Mouse (Mus musculus) heart, embryonic 12.5 days (tissue): ENCODE data around the gene Nrn1l. TPM values are rescaled to one million over a fixed set of nuclear protein-coding genes. Genes with fewer than 3 reads are reported as not detected.

Experiments
- ATAC-seq: fragments of 200-750 bp; cut with Nextera tagmentation; 2 replicates; pipeline ENCODE4 v1.8.0; 2017; ENCODE audit warnings: moderate TSS enrichment, moderate library complexity; ENCODE audit not compliant: insufficient number of reproducible peaks, low FRiP score
- H3K27ac ChIP-seq: fragments of 300-500 bp; sonication (generic); 2 replicates; pipeline ENCODE4 v1.5.1; 2016; ENCODE audit warnings: mild to moderate bottlenecking, moderate library complexity; ENCODE audit not compliant: poor library complexity, severe bottlenecking
- H3K27me3 ChIP-seq: fragments of 300-500 bp; sonication (generic); replicated peaks from 2 replicates; pipeline ENCODE4 v1.6.1; 2016; ENCODE audit warnings: mild to moderate bottlenecking, moderate library complexity
- H3K36me3 ChIP-seq: fragments of 300-500 bp; sonication (generic); 2 replicates; pipeline ENCODE4 v1.6.1; 2016; ENCODE audit warnings: mild to moderate bottlenecking, moderate library complexity
- H3K4me1 ChIP-seq: fragments of 300-500 bp; sonication (generic); replicated peaks from 2 replicates; pipeline ENCODE4 v1.6.1; 2016; ENCODE audit warnings: mild to moderate bottlenecking
- H3K4me2 ChIP-seq: fragments of 300-500 bp; sonication (generic); 2 replicates; pipeline ENCODE4 v1.6.1; 2016; ENCODE audit warnings: mild to moderate bottlenecking, moderate library complexity
- H3K4me3 ChIP-seq: fragments of 300-500 bp; sonication (generic); 2 replicates; pipeline ENCODE4 v1.5.1; 2016; ENCODE audit warnings: mild to moderate bottlenecking
- H3K9ac ChIP-seq: fragments of 300-500 bp; sonication (generic); 2 replicates; pipeline ENCODE4 v1.6.1; 2016; ENCODE audit warnings: mild to moderate bottlenecking, moderate library complexity
- H3K9me3 ChIP-seq: fragments of 300-500 bp; sonication (generic); replicated peaks from 2 replicates; pipeline ENCODE4 v1.6.1; 2016; ENCODE audit warnings: mild to moderate bottlenecking, moderate library complexity
- WGBS: fragments of 180-500 bp; shearing (Covaris S2); methylation state at CpG from one replicate; pipeline ENCODE4 v1.1.7; 2016; 5-methylcytosine and 5-hydroxymethylcytosine counted together
- polyA plus RNA-seq: library from polyadenylated mRNA; unstranded; fragments of >200 nt; fragmentation: Nextera tagmentation; extraction: Ambion mirVana; gene quantifications from 2 replicates; pipeline ENCODE4 v1.2.1, GENCODE M21; 2016

Gene Nrn1l
- polyA plus RNA-seq, 1 experiment from 2014 or later, result 0.31 TPM

DNA sequence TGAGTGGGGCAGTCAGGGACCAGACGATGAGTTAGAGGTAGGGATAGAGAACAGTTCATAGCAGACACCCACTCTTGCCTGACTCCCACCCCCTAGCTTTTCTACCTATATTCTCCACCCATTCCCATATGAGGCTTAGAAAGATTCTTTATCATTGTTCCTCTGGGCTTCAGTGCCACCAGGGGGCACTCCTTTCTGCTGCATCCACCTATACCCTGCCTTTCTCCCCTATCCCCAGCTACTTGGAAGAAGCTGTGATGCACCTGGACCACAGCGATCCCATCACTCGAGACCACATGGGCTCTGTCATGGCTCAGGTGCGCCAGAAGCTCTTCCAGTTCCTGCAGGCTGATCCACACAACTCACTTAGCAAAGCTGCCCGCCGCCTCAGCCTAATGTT is 935 bp upstream of the Nrn1l start:
- Histone ChIP-seq H3K4me1 (peaks cover 9% of the 10 kb centered on the region), H3K9me3 (no peaks in the 10 kb centered on the region), H3K4me2 (no peak overlapping the region), H3K27ac (no peak overlapping the region), H3K36me3 (peaks cover 55% of the 10 kb centered on the region), H3K27me3 (no peaks in the 10 kb centered on the region), H3K4me3 (no peak overlapping the region), H3K9ac (no peak overlapping the region)
- ATAC-seq, result no peak
- 79% methylated on average over 6 of the region's 6 CpGs for WGBS

GRCm38 (mm10) chr8:105897801-105898480 is 4.6 kb downstream of the Nrn1l start:
- Histone ChIP-seq H3K9ac (no peak overlapping the region), H3K4me3 (no peak overlapping the region), H3K4me2 (no peak overlapping the region), H3K27me3 (no peaks in the 10 kb centered on the region), H3K4me1 (peaks cover 18% of the 10 kb centered on the region), H3K9me3 (no peaks in the 10 kb centered on the region), H3K36me3 (no peaks in the 10 kb centered on the region; the same call in 1 of the 2 replicates), H3K27ac (no peak overlapping the region)
- no peak for ATAC-seq
- 70% methylated on average over 9 of the region's 9 CpGs for WGBS

GRCm38 (mm10) chr8:105900180-105900940 is 7.0 kb downstream of the Nrn1l start, which contains the start of gene Pskh1:
Gene Pskh1, plus strand, starts transcription at chr8:105900441.
- Histone ChIP-seq H3K9ac (peak within 1 kb of the TSS; percentile 91), H3K27ac (peak within 1 kb of the TSS; percentile 88), H3K9me3 (no peaks in the 10 kb centered on the region), H3K4me2 (peak within 1 kb of the TSS; percentile 77), H3K4me3 (peak within 1 kb of the TSS; percentile 85), H3K4me1 (peaks cover 9% of the 10 kb centered on the region), H3K36me3 (peaks cover 3% of the 10 kb centered on the region; the same call in 1 of the 2 replicates), H3K27me3 (no peaks in the 10 kb centered on the region)
- ATAC-seq, result peak; percentile 95
- under 1% methylated on average over 67 of the region's 68 CpGs for WGBS

DNA sequence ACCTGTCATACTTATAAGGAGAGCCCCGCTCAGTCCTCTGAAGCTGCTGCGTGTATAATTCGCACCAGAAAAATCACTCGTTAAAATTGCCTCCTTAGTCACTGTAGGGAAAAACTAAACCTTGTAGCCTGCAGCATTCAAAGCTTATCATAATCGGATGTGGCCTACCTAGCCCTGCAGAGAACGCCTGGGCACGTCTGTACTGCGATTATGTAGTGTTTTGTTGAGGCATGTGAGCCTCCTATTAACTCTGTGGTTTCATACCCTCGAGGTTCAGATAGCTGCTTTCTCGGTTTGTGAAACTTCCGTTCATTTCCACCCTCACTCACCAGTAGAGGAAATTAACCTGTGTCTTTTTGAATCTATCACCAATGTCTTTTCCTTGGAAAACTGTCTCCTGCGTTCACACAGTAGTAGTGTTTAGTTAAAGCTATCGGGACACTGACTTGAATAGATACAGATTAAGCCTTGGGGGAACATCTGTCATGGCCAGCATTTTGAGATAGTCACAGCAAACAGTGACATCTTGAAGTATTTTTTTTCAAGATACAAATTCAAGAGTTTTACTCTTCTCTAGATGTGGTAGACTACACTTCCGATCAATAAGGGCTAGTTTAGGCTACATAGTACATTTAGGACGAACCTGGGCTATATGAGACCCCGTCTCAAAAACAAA is 7.7 kb downstream of the Nrn1l start:
- peaks cover 3% of the 10 kb centered on the region; the same call in 1 of the 2 replicates for H3K36me3 ChIP-seq
- H3K4me1 ChIP-seq, result peaks cover 9% of the 10 kb centered on the region
- no peak for ATAC-seq
- H3K9ac ChIP-seq, result peak overlapping the region; percentile 91
- H3K9me3 ChIP-seq, result no peaks in the 10 kb centered on the region
- 30% methylated on average over 16 of the region's 16 CpGs for WGBS
- H3K27ac ChIP-seq, result peak overlapping the region; percentile 88
- peak overlapping the region; percentile 77 for H3K4me2 ChIP-seq
- H3K4me3 ChIP-seq, result peak overlapping the region; percentile 85
- no peaks in the 10 kb centered on the region for H3K27me3 ChIP-seq

DNA sequence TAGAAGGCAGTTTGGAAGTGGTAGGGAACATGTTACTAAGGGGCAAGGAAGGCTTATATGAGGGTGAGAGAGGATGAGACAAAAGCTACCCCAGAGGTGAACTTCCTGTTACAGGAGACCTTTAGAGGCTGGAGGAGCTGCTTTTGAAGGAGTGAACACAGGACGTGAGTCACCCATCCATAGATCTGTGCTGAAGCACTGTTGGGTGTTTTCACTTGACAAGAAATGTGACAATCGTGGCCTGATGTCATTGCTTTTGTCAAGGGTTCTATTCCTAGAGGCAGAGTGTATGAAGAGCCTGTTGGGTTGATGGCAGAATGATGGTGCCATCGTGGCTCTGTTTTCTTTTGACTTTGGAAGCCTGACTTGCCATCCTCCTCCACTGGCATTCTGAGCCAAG is 26.0 kb downstream of the Nrn1l start:
- H3K4me1 ChIP-seq, result peaks cover 6% of the 10 kb centered on the region
- no peak for ATAC-seq
- H3K4me2 ChIP-seq, result no peak overlapping the region
- H3K9me3 ChIP-seq, result no peaks in the 10 kb centered on the region
- no peak overlapping the region for H3K27ac ChIP-seq
- no peaks in the 10 kb centered on the region for H3K27me3 ChIP-seq
- peaks cover 36% of the 10 kb centered on the region for H3K36me3 ChIP-seq
- no peak overlapping the region for H3K4me3 ChIP-seq
- H3K9ac ChIP-seq, result no peak overlapping the region
- WGBS, result 78% methylated on average over 3 of the region's 3 CpGs

GRCm38 (mm10) chr8:105925123-105925522 is 31.8 kb downstream of the Nrn1l start:
- no peak overlapping the region for H3K9ac ChIP-seq
- no peak overlapping the region for H3K27ac ChIP-seq
- H3K4me2 ChIP-seq, result no peak overlapping the region
- ATAC-seq, result no peak
- no peaks in the 10 kb centered on the region for H3K9me3 ChIP-seq
- 68% methylated on average over 3 of the region's 3 CpGs for WGBS
- no peak overlapping the region for H3K4me3 ChIP-seq
- no peaks in the 10 kb centered on the region for H3K27me3 ChIP-seq
- H3K36me3 ChIP-seq, result peaks cover 28% of the 10 kb centered on the region
- peaks cover 8% of the 10 kb centered on the region for H3K4me1 ChIP-seq

GRCm38 (mm10) chr8:105930602-105931001 is 37.2 kb downstream of the Nrn1l start:
- Histone ChIP-seq H3K36me3 (peaks cover 42% of the 10 kb centered on the region), H3K9me3 (no peaks in the 10 kb centered on the region), H3K4me1 (peaks cover 6% of the 10 kb centered on the region; the same call in 1 of the 2 replicates), H3K9ac (no peak overlapping the region), H3K4me2 (no peak overlapping the region), H3K27me3 (no peaks in the 10 kb centered on the region), H3K4me3 (no peak overlapping the region), H3K27ac (no peak overlapping the region)
- WGBS, result 16% methylated on average over 8 of the region's 8 CpGs
- ATAC-seq, result peak; percentile 13; the same call in 1 of the 2 replicates

GRCm38 (mm10) chr8:105931271-105931670 is 37.9 kb downstream of the Nrn1l start:
- Histone ChIP-seq H3K27ac (no peak overlapping the region), H3K4me3 (no peak overlapping the region), H3K9ac (no peak overlapping the region), H3K36me3 (peaks cover 37% of the 10 kb centered on the region), H3K27me3 (no peaks in the 10 kb centered on the region), H3K9me3 (no peaks in the 10 kb centered on the region), H3K4me1 (peaks cover 13% of the 10 kb centered on the region), H3K4me2 (no peak overlapping the region)
- no peak for ATAC-seq
- 87% methylated on average over 3 of the region's 3 CpGs for WGBS

DNA sequence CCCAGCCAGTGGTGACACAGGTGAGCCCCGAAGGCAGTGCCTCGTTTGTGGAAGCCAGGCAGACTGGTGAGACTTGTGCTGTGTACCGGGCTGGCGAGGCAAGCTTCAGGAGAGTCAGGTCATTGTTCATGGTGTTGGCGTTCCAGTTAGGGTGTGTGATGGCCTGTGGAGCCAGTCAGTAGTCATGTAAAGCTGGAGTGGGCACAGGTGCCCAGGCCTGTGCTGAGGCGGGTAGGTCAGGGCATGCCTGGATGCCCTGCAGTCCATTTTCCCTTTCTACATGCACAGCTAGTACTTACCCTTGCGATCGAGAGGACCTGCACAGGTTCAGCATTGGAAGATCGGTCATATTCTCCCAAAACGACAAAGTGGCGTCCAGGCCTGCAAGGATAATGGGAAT is 39.2 kb downstream of the Nrn1l start:
- H3K27ac ChIP-seq, result no peak overlapping the region
- no peak overlapping the region for H3K4me2 ChIP-seq
- peaks cover 33% of the 10 kb centered on the region for H3K36me3 ChIP-seq
- no peak overlapping the region for H3K4me3 ChIP-seq
- WGBS, result 82% methylated on average over 11 of the region's 11 CpGs
- peaks cover 18% of the 10 kb centered on the region for H3K4me1 ChIP-seq
- no peaks in the 10 kb centered on the region for H3K9me3 ChIP-seq
- no peak for ATAC-seq
- H3K27me3 ChIP-seq, result no peaks in the 10 kb centered on the region
- no peak overlapping the region for H3K9ac ChIP-seq

- no peak within 1 kb of the TSS for H3K27ac ChIP-seq
- H3K27me3 ChIP-seq, result no peaks in the 10 kb centered on the region
- peaks cover 24% of the 10 kb centered on the region for H3K4me1 ChIP-seq
- no peak within 1 kb of the TSS for H3K9ac ChIP-seq
- no peak for ATAC-seq
- no peaks in the 10 kb centered on the region for H3K9me3 ChIP-seq
- no peak within 1 kb of the TSS for H3K4me3 ChIP-seq
- H3K4me2 ChIP-seq, result no peak within 1 kb of the TSS
- 89% methylated on average over 2 of the region's 2 CpGs for WGBS
- peaks cover 30% of the 10 kb centered on the region for H3K36me3 ChIP-seq
Measured at GRCm38 (mm10) chr8:105933762-105934161, 40.4 kb downstream of the Nrn1l start, which contains the start of gene Ctrl. Gene Ctrl, minus strand, starts transcription at chr8:105933862.

- Histone ChIP-seq H3K4me1 (peaks cover 24% of the 10 kb centered on the region), H3K27ac (no peak overlapping the region), H3K36me3 (peaks cover 32% of the 10 kb centered on the region), H3K9ac (no peak overlapping the region), H3K27me3 (no peaks in the 10 kb centered on the region), H3K4me2 (no peak overlapping the region), H3K9me3 (no peaks in the 10 kb centered on the region), H3K4me3 (no peak overlapping the region)
- WGBS, result 54% methylated on average over 6 of the region's 6 CpGs
- ATAC-seq, result no peak
Measured at GRCm38 (mm10) chr8:105935105-105935504, 41.7 kb downstream of the Nrn1l start.
